Mouse (Mus musculus) fibroblast of lung, adult 2 months (primary cell): ENCODE data around the gene Gm10197.
"Not testable (repeated sequence)": the region's sequence is repeated elsewhere in the genome, so short reads cannot be mapped to it uniquely, and the experiment has no call there.

Source experiments
- DNase-seq: peaks from one replicate; pipeline ENCODE4 v3.0.0-alpha.2; 2011; ENCODE audit warnings: low read depth

Gm10197 gene

DNA sequence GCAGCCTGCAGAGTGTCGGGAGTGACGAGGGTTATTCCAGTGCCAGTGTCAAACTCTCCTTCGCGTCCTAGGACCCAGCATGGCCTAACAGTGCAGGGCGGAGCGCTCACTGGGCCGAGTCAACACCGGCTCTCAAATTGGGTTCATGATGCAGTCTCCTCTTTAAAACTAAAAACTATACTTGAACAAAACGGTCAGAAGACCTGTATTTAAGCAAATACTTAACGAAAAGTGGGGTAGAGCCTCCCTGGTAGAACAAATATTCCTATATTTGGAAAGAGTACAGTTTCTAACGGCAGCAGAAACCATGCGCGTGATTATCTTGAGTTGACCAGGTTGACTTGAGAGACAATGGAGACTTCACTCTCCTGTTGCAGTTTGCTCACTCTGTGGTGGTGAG is at the start of gene Gm10197:
Gm10197 (minus strand) TSS at position 101 of the 400 bp plus-strand sequence.
- no peak for DNase-seq

DNA sequence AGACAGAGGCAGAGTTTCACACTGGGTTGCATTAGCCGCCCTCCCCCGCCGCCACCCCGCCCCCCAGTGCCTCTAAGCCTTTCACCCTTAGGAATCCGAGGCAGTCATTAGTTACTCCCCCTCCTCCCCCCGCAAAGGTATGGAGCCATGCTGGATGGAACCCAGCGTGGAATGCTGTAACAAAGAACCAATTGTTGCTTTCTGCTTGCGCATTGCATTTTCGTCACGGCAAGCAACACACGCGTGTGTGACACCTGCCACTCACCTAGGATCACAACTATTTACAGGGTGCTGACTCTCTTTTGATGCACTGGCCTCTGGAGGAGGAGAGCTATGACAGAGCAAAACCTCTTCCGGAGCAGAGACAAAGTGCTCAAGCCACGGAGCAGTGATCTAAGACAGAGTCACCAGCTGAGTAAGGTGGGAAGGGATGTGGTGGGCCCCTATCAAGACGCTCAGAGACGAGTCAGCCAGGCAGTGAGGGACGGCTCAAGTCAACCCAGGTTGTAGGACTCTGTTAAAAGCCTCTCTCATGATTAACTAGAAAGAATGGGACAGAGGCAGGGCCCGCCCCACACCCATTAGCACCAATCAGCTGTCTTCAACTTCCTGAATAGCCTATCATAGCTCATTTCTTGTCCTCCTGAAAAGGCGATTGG is 49.5 kb upstream of the Gm10197 start:
- peak; percentile 81 for DNase-seq

DNA sequence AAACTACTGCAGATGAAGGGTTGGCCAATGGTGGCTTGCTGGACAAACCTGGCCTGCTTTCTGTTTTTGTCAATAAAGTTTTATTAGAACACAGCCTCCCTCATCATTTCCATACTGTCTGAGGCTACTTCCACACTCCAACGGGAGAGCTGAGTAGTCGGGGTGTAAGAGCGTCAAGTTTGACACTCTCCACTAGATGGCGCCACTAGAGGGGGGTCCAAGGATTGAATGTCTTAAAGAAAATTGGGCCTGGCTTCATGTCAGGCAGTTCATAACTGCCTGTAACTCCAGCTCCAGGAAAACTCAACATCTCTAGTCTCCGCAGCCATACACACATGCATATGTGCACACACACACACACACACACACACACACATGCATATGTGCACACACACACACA is 48.3 kb upstream of the Gm10197 start:
- DNase-seq, result no peak

DNA sequence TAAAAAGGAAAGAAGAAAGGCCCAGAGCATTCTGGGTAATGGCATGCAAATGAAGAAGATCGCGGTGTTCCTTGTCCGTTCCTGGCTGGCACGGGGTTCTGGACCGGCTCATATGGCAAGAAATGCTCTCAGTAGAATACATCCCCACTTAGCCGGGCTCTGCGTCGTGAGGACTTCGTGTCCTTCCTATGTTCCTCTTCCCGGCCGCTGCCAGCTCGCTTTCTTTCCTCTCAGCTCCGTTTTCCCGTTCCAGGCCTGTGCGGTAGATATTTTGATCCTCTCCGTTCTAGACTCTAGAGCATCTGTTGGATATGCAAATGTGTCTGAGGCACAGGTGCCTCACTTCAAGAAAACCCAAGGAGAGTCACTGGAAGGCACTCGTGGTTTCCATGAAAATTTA is 43.6 kb upstream of the Gm10197 start:
- no peak for DNase-seq

DNA sequence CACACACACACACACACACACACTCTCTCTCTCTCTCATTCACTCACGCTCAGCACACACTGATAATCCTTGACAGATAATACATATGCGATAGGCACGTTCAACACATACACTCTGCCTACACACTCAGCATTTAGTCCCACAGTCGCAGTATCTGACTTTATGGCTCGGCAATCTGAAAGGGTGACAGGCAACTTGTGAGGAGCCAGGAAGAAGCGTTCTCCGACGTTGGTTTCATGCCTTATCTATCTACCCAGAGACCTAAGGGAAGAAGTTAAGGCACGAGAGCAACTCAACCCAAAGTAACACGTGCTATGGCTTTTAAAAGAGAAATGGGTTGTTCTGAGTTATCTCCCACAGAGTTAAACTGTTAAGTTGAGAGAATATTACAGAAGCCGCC is 43.1 kb upstream of the Gm10197 start:
- DNase-seq, result no peak

DNA sequence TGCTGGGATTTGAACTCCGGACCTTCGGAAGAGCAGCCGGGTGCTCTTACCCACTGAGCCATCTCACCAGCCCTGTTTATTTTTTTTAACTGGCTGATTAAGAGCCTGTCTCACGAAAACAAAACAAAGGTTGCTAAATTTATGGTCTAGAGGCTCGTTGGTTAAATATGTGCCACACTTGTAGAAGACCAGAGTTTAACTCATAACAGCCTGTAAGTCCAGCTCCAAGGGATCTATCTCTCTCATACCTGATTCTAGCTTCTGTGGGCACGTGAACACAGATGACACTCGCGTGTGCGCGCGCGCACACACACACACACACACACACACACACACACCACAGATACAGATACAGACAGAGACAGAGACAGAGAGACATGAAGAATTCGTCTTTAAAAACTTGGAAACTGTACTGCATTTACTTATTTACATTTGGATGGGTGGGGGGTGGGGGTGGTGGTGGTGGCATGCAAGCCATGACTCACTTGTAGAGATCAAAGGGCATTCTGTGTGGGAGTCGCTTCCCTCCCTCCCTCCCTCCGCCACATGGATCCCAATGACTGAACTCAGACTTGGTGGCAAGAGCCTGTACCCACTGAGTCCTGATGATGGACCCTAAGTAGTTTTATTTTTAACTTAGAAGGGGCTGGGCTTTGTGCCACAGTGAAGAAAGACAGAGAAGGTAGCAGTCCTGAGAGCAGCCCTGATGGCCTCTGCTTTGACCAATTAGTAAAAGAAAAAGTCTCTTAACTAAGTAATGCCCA is 42.2 kb upstream of the Gm10197 start:
- no peak for DNase-seq

DNA sequence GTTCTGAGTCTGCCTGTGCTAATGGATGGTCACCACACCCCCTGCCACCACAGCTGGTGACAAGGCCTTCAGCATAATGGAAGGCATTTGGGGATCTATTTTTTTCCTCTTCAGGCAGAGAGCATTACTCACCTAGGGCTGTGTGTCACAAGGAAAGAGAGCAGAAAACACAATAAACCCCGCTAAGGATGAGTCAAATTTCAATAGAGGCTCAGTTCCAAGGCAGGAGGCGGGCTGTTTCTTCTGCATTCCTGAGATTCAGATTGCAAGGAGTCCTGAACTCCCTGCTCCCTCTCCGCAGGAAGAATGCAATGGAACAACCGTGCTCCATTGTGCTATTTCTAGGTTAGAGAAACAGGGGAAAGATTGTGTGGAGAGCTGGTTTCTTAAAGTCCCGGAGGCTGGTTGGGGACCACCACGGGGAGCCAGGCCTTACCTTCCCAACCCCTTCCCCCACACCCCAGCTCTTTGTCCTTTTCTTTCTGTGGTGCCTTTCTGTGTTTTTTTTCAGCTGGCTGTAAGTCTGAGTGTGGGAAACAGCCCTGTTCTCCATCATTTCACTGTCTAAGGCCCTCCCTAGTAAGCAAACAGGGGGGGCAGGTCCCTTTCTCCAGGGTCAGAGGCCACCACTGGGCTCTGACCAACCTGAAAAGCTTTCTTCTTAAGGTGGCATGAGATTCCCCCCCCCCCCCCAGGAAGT is 40.7 kb upstream of the Gm10197 start:
- peak; percentile 76 for DNase-seq

DNA sequence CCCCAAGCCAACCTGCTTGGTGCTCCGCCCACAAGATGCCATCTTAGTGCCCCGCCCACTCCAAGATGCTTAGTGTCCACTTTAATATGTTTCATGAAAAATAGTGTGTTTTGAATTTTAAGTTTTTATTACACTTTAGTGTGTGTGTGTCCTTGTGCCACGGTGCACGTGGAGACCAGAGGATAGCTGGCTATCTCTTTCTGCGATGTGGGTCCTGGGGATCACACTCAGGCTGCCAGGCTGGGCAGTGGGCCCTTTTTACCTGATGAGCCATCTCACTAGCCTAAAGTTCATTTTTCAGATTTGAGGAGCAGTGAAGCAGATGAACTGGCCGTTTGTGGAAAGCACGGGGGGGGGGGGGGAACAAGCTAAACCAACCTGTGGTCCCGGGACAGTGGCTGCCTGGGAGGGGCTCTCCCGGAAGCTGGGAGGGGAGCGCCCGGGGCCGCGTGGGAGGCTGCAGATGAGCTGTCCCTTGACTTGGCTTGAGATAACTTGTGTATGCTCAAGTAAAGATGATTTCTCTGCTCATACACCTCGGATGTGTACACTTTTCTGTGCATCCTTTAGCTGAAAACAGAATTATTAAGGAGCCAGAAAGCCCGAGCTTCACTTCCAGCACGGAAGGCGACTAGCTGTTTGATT is 38.2 kb upstream of the Gm10197 start:
- no peak for DNase-seq

DNA sequence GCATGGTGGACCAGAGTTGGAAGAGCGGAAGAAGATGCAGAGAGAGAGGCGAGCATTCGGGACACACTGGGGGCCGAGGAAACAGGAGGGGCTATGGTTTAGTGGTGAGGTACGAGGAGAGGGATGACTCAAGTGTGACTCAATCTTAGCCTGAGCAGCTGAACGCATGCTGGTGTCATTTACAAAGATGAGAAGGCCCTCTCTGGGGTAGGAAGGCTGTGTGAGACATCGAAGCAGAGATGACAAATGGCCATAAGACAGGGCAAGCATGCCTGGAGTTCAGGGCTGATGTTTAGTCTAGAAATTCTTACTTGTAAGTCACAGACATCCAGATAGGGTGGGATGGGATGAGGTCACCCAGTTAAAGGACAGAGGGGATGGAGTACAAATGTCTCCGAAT is 36.8 kb upstream of the Gm10197 start:
- DNase-seq, result no peak

DNA sequence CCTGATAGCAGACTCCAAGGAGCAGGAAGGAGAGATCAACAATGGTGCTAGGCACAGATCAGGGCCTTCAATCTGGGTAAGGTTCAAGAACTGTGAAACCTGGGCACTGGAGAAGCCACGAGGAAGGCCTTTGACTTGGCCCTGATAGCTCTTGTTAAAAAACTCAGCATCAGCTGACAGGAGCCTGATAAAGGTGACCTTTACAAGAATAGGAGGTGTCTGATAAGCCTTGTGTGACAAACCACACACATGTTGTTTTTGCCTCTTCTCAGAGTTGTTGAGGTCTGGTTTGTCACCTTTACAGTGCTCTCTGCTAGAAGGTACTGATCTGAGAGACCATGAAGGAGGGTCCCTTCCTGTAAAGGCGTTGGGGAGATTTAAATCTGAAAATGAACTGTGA is 35.8 kb upstream of the Gm10197 start:
- DNase-seq, result no peak

DNA sequence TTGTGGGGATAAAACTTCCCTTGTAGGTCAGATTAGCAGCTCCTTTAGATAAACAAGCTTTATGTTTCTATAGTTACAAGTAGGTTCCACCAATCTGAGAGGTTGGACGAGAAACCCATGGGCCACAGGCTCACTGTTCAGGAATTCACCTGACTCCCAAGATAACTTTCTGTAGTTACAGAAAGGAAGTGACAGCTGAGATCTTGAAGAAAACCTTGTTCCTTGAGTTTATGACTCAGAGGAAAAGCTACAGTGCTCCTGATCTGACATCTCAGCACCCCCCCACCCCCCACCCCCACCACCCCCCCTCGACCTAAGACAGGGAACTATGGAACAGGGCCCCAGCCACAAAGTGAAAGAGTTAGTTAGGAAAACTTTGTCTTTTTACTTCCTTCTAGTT is 34.2 kb upstream of the Gm10197 start:
- DNase-seq, result no peak

DNA sequence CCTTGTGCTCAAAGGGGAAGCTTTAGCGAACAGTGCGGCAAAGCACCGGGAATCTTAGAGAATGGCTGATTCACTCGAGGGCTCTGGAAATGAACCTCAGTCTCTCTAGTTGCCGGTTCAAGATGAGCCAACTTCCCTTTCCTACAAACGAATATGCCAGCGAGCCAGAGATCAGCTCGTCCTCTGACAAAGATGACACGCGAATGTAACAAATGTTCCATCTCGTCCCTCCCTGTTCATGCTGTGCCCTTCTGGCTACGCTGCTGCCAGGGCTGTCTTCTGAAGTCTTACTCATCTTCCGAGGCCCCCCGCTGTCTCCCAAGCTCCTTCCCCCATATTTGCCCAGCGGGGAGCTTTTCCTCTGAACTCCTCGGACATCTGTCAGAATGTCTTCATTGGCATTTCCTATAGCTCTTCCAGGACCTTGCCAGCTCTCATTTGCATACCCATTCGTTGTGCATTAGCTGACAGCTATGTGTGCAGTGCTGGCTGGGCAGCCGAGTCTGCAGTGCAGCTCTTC is 33.3 kb upstream of the Gm10197 start:
- DNase-seq, result no peak

DNA sequence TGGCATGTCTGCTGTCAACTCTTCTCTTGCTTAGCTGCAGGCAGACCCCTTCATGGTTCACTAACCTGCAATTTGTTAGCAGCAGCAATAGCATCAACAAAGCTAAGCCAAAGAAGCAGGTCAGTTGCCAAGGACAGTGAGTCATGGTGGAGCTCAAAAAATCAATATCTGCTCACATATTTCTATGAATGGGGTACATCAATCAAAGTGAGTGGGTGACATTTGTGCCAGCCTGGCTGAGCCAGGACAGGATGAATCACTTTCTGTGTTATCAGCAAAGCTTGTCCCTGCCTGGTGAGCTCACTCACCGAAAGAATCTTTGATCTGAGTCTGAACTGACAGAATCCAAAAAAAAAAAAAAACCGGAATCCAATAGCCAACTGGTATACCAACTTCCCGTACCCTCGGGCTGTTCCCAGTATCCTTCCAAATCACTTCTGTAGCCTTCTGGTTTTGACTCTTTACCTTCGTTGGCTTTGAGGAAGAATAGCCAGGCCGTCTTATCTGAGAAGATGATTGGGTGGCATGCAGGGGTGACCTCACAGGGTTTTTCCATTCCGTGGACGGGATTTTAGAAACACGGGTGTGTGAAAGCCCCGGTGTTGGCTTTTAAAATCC is 32.8 kb upstream of the Gm10197 start:
- DNase-seq, result peak; percentile 79

DNA sequence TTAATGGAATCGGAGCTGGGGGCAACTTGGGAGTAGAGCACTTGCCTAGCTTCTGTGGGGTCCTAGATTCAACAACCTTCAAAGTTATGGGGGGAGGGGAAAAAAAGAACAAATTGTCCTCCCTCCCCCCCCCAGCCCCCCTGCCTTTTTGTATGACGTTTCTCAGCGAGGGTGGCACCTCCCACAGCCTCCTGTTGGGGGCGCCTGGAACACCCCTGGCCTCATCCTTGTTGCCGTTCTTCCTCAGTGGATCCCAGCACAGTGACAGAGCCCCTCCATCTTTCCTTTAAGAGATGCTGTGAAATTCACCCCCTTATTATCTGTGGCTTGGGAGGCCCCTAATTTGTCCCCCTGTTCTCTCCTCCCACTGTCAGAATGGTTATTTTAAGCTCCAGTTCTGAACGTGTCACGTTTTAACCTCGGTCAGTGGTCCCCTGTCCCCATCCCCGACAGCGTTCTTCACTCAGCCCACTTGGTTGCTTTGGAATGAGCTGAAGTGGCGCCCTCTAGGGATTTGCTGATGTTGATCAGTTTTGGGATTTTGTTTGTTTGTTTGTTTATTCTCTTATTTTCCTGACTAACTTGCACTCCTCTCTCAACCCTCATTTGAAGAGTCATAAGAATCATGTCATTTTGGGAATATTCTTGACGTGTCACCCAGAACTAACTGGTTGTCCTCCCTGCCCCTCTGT is 31.3 kb upstream of the Gm10197 start:
- no peak for DNase-seq

DNA sequence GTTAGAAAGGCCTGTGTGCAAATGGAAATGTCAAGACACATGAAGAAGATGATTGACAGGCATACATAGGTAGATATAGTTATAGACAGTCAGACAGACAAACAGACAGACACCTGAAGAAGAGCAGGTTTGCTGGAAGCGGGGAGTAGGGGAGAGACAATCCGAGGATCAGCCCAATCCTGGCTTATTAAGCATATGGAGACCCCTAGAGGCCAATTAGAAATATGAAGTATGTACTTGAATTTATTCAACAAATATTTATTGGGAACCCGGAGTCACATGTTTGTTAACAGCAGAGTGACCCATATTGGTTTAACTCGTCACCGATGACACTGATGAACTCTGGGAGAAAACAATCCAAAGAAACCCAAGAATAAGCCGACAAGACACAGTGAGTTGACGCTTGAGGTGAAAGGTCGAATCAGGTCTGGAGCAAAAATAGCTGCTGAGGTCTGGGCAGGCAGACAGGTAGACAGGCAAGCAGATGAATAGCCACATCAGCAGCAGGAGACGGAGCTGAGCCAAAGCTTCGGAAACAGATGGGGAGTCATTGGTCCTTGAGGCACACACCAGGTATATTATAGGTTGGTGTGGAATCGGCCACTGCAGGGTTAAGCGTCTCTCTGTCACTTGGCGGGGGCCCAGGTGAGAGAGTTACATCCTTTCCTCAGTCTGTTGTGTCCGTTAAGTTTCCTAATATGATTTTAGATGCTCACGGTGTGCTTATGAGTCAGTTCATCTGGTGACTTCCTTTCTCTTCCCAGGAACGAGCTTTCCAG is 29.0 kb upstream of the Gm10197 start:
- no peak for DNase-seq

DNA sequence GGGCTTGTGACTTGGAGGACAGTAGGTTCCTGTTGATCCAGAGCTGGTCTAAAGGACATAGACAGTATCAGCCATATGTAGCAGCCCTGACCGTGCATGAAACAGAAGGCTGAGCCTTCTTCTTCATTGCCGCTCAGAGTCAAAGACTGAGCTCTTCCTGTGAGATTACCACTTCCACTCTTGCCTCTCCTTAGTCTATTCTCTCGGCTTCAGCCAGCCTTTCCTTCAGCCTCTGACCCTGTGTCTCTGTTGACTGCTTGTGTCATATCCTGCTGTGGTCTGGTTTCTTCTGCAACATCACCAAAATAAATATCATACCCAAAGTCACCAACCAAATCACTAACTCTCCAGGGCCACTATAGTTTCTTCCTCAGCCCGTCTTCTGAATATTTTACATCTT is 27.6 kb upstream of the Gm10197 start:
- DNase-seq, result no peak

DNA sequence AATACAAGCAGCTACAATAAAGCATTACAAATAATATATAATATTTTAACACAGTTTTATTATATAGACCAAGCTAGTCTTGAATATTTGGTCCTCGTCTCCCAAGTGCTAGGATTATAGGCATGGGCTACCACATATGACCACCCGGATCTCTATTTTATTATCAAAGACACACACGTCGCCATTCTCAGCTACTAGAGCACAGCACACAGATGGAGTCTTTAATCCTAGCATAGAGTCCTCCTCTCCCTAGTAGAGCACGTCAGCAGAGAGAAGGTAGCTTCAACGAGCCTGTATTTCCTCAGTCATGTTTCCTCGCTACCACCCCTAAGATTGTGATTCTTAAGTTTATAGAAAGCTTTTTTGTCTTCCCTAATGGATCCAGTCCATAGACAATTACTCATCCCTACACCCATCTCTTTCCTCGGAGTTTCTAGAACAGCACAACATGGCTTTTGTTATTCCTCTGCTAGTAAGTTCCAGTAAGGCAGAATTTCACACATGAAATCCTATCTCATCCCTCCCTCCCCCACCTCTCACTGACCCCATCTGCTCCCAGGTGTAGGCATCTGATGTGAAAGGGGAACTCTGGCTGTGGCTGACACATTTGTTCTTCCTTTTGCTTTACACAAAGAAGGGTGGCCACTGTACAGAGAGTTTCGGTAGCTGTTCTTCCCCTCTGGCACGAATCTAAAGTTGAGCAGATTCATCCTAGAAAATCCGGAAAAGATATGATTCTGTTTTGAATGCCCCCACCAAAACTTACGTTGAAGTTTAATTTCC is 26.1 kb upstream of the Gm10197 start:
- DNase-seq, result no peak

DNA sequence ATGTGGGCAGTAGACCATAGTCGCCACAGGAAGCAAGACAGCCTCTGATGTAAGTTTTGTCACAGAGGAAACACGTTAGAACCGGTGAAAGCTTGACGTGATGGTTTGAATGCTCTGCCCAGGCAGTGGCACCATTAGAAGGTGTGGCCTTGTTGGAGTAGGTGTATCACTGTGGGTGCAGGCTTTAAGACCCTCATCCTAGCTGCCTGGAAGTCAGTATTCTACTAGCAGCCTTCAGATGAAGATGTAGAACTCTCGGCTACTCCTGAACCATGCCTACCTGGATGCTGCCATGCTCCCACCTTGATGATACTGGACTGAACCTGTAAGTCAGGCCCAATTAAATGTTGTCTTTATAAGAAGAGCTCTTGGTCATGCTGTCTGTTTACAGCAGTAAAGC is 24.2 kb upstream of the Gm10197 start:
- not testable (repeated sequence) for DNase-seq

DNA sequence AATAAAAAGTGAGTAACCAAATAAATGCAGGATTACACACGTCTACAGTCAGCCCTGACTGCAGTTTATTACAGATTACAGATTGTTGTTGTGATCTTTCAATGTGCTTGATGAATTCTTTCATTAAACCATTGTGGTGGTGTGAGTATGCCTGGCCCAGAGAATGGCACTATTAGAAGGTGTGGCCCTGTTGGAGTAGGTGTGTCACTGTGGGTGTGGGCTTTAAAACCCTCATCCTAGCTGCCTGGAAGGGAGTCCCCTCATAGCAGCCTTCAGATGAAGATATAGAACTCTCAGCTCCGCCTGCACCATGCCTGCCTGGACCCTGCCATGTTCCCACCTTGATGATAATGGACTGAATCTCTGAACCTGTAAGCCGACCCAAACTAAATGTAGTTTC is 23.4 kb upstream of the Gm10197 start:
- not testable (repeated sequence) for DNase-seq

DNA sequence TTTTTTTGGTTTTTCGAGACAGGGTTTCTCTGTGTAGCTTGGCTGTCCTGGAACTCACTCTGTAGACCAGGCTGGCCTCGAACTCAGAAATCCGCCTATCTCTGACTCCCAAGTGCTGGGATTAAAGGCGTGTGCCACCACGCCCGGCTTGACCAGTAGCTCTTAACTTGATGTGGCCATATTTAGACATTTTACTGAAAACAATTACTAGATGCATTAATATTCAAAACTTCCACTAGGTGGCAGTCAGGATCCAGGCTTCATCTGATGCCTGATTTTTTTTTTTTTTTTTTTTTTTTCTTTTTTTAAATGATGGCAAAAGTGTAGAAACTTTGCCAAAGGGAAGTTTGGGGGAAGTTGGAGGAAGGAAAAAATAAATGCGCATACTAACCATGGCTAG is 23.0 kb upstream of the Gm10197 start:
- peak; percentile 49 for DNase-seq
